Mouse (Mus musculus) neural tube, embryonic 15.5 days (tissue): Measurements from ENCODE around the gene B4galt2. TPM values are rescaled to one million over a fixed set of nuclear protein-coding genes. Genes with fewer than 3 reads are reported as not detected.

Source experiments
- ATAC-seq: fragments of 200-750 bp; cut with Nextera tagmentation; 2 replicates; pipeline ENCODE4 v1.8.0; 2017; ENCODE audit warnings: mild to moderate bottlenecking, moderate TSS enrichment, moderate library complexity; ENCODE audit not compliant: low FRiP score
- H3K27ac ChIP-seq: fragments of 300-500 bp; sonication (generic); replicated peaks from 2 replicates; pipeline ENCODE4 v1.5.1; 2015; ENCODE audit warnings: mild to moderate bottlenecking, inconsistent platforms
- H3K27me3 ChIP-seq: fragments of 300-500 bp; sonication (generic); replicated peaks from 2 replicates; pipeline ENCODE4 v1.6.1; 2015; ENCODE audit warnings: inconsistent platforms
- H3K36me3 ChIP-seq: fragments of 300-500 bp; sonication (generic); 2 replicates; pipeline ENCODE4 v1.6.1; 2015; ENCODE audit warnings: inconsistent platforms
- H3K4me1 ChIP-seq: fragments of 300-500 bp; sonication (generic); 2 replicates; pipeline ENCODE4 v1.6.1; 2015; ENCODE audit warnings: inconsistent platforms
- H3K4me2 ChIP-seq: fragments of 300-500 bp; sonication (generic); 2 replicates; pipeline ENCODE4 v1.6.1; 2015; ENCODE audit warnings: inconsistent platforms, mild to moderate bottlenecking, moderate library complexity
- H3K4me3 ChIP-seq: fragments of 300-500 bp; sonication (generic); replicated peaks from 2 replicates; pipeline ENCODE4 v1.5.1; 2015; ENCODE audit warnings: mild to moderate bottlenecking, inconsistent platforms
- H3K9ac ChIP-seq: fragments of 300-500 bp; sonication (generic); replicated peaks from 2 replicates; pipeline ENCODE4 v1.6.1; 2015; ENCODE audit warnings: mild to moderate bottlenecking, inconsistent platforms
- H3K9me3 ChIP-seq: fragments of 300-500 bp; sonication (generic); replicated peaks from 2 replicates; pipeline ENCODE4 v1.6.1; 2016; ENCODE audit warnings: inconsistent platforms
- WGBS: fragments of 180-500 bp; shearing (Covaris S2); methylation state at CpG from one replicate; pipeline ENCODE4 v1.1.7; 2015; ENCODE audit warnings: mixed read lengths; 5-methylcytosine and 5-hydroxymethylcytosine counted together
- polyA plus RNA-seq: library from polyadenylated mRNA; unstranded; fragments of >200 nt; fragmentation: Nextera tagmentation; extraction: Ambion mirVana; gene quantifications from 2 replicates; pipeline ENCODE4 v1.2.1, GENCODE M21; 2015

B4galt2 gene
- polyA plus RNA-seq, 1 experiment from 2014 or later = 58.6 TPM

GRCm38 (mm10) chr4:117886644-117887043 lies 3.4 kb upstream of the B4galt2 start:
- H3K9ac ChIP-seq = peak overlapping the region; percentile 99
- peaks cover 29% of the 10 kb centered on the region for H3K36me3 ChIP-seq
- peak overlapping the region; percentile 99 for H3K4me3 ChIP-seq
- peak overlapping the region; percentile 82 for H3K4me2 ChIP-seq
- no peaks in the 10 kb centered on the region for H3K9me3 ChIP-seq
- ATAC-seq = 0 out of 2 replicates have a peak, but pooled peaks have one; percentile 0
- no peaks in the 10 kb centered on the region for H3K27me3 ChIP-seq
- H3K27ac ChIP-seq = peak overlapping the region; percentile 76
- 2% methylated on average over 24 of the region's 24 CpGs for WGBS
- H3K4me1 ChIP-seq = peaks cover 65% of the 10 kb centered on the region

- no peaks in the 10 kb centered on the region for H3K27me3 ChIP-seq
- H3K27ac ChIP-seq = no peak overlapping the region
- peak overlapping the region; percentile 99 for H3K9ac ChIP-seq
- H3K9me3 ChIP-seq = no peaks in the 10 kb centered on the region
- H3K4me3 ChIP-seq = peak overlapping the region; percentile 99
- 86% methylated on average over 9 of the region's 9 CpGs for WGBS
- ATAC-seq = no peak
- H3K36me3 ChIP-seq = peaks cover 35% of the 10 kb centered on the region
- H3K4me1 ChIP-seq = peaks cover 66% of the 10 kb centered on the region
- peak overlapping the region; percentile 82 for H3K4me2 ChIP-seq
These were observed 2.7 kb upstream of the B4galt2 start for GRCm38 (mm10) chr4:117885994-117886393.

GRCm38 (mm10) chr4:117885093-117885492 lies 1.8 kb upstream of the B4galt2 start:
- Histone ChIP-seq H3K4me3 (no peak overlapping the region), H3K9me3 (no peaks in the 10 kb centered on the region), H3K9ac (no peak overlapping the region), H3K27ac (no peak overlapping the region), H3K27me3 (no peaks in the 10 kb centered on the region), H3K4me1 (peaks cover 66% of the 10 kb centered on the region), H3K36me3 (peaks cover 42% of the 10 kb centered on the region), H3K4me2 (no peak overlapping the region)
- WGBS = 94% methylated on average over 10 of the region's 10 CpGs
- no peak for ATAC-seq

GRCm38 (mm10) chr4:117884146-117884545 lies 859 bp upstream of the B4galt2 start:
- no peak for ATAC-seq
- H3K9ac ChIP-seq = peak overlapping the region; percentile 92

GRCm38 (mm10) chr4:117878703-117879102 lies 4.6 kb downstream of the B4galt2 start:
- H3K4me2 ChIP-seq = no peak overlapping the region
- no peak overlapping the region for H3K4me3 ChIP-seq
- no peak overlapping the region for H3K27ac ChIP-seq
- peaks cover 46% of the 10 kb centered on the region for H3K4me1 ChIP-seq
- ATAC-seq = no peak
- H3K9me3 ChIP-seq = no peaks in the 10 kb centered on the region
- peaks cover 54% of the 10 kb centered on the region for H3K36me3 ChIP-seq
- no peaks in the 10 kb centered on the region for H3K27me3 ChIP-seq
- WGBS = 77% methylated on average over 5 of the region's 5 CpGs
- no peak overlapping the region for H3K9ac ChIP-seq

More at GRCm38 (mm10) chr4:117884146-117884545, 859 bp upstream of the B4galt2 start:
- H3K4me2 ChIP-seq = peak overlapping the region; percentile 70
- H3K4me1 ChIP-seq = peaks cover 71% of the 10 kb centered on the region
- peak overlapping the region; percentile 87 for H3K4me3 ChIP-seq
- WGBS = 100% methylated on average over 1 of the region's 1 CpGs
- H3K36me3 ChIP-seq = peaks cover 40% of the 10 kb centered on the region
- 0 out of 2 replicates have a peak overlapping the region, but pooled peaks have one; percentile 13 for H3K27ac ChIP-seq
- no peaks in the 10 kb centered on the region for H3K27me3 ChIP-seq
- H3K9me3 ChIP-seq = no peaks in the 10 kb centered on the region

- no peaks in the 10 kb centered on the region for H3K27me3 ChIP-seq
- H3K9ac ChIP-seq = no peak overlapping the region
- H3K4me1 ChIP-seq = peaks cover 42% of the 10 kb centered on the region
- peaks cover 58% of the 10 kb centered on the region for H3K36me3 ChIP-seq
- no peak overlapping the region for H3K4me3 ChIP-seq
- H3K4me2 ChIP-seq = no peak overlapping the region
- no peak for ATAC-seq
- H3K9me3 ChIP-seq = no peaks in the 10 kb centered on the region
- 39% methylated on average over 10 of the region's 10 CpGs for WGBS
- no peak overlapping the region for H3K27ac ChIP-seq
These were observed 5.0 kb downstream of the B4galt2 start for GRCm38 (mm10) chr4:117878301-117878700.

GRCm38 (mm10) chr4:117873615-117874014 lies 9.7 kb downstream of the B4galt2 start:
- no peak overlapping the region for H3K9ac ChIP-seq
- no peak overlapping the region for H3K4me3 ChIP-seq
- no peak for ATAC-seq
- no peaks in the 10 kb centered on the region for H3K9me3 ChIP-seq
- WGBS = 92% methylated on average over 9 of the region's 9 CpGs
- peaks cover 19% of the 10 kb centered on the region for H3K4me1 ChIP-seq
- H3K27me3 ChIP-seq = no peaks in the 10 kb centered on the region
- H3K4me2 ChIP-seq = no peak overlapping the region
- H3K27ac ChIP-seq = no peak overlapping the region
- peaks cover 42% of the 10 kb centered on the region for H3K36me3 ChIP-seq

- Histone ChIP-seq H3K9ac (peak within 1 kb of the TSS; percentile 3; the same call in 1 of the 2 replicates), H3K27me3 (no peaks in the 10 kb centered on the region), H3K4me2 (peak within 1 kb of the TSS; percentile 41), H3K36me3 (peaks cover 42% of the 10 kb centered on the region), H3K9me3 (no peaks in the 10 kb centered on the region), H3K27ac (no peak within 1 kb of the TSS), H3K4me1 (peaks cover 20% of the 10 kb centered on the region), H3K4me3 (no peak within 1 kb of the TSS)
- no peak for ATAC-seq
- WGBS = 7% methylated on average over 14 of the region's 14 CpGs
These were observed 10.8 kb downstream of the B4galt2 start, which contains the start of gene Ccdc24 for GRCm38 (mm10) chr4:117872471-117872886. Gene Ccdc24, minus strand, starts transcription at chr4:117872557.

GRCm38 (mm10) chr4:117871787-117872186 lies 11.5 kb downstream of the B4galt2 start:
- 75% methylated on average over 7 of the region's 7 CpGs for WGBS
- Histone ChIP-seq H3K27me3 (no peaks in the 10 kb centered on the region), H3K4me1 (peaks cover 21% of the 10 kb centered on the region), H3K9me3 (no peaks in the 10 kb centered on the region), H3K27ac (no peak overlapping the region), H3K36me3 (peaks cover 36% of the 10 kb centered on the region), H3K9ac (no peak overlapping the region), H3K4me2 (no peak overlapping the region), H3K4me3 (no peak overlapping the region)
- no peak; the same call in 1 of the 2 replicates for ATAC-seq

GRCm38 (mm10) chr4:117870437-117870836 lies 12.8 kb downstream of the B4galt2 start:
- H3K4me3 ChIP-seq = no peak overlapping the region
- H3K4me2 ChIP-seq = no peak overlapping the region
- no peaks in the 10 kb centered on the region for H3K27me3 ChIP-seq
- peaks cover 31% of the 10 kb centered on the region for H3K4me1 ChIP-seq
- H3K9me3 ChIP-seq = no peaks in the 10 kb centered on the region
- no peak overlapping the region for H3K27ac ChIP-seq
- H3K36me3 ChIP-seq = peaks cover 23% of the 10 kb centered on the region
- no peak overlapping the region for H3K9ac ChIP-seq
- WGBS = 71% methylated on average over 1 of the region's 1 CpGs
- no peak for ATAC-seq

- no peak for ATAC-seq
- Histone ChIP-seq H3K27me3 (no peaks in the 10 kb centered on the region), H3K36me3 (peaks cover 12% of the 10 kb centered on the region; the same call in 1 of the 2 replicates), H3K9ac (no peak overlapping the region), H3K4me1 (peaks cover 32% of the 10 kb centered on the region), H3K4me2 (no peak overlapping the region), H3K27ac (no peak overlapping the region), H3K4me3 (no peak overlapping the region), H3K9me3 (no peaks in the 10 kb centered on the region)
- WGBS = 74% methylated on average over 9 of the region's 9 CpGs
These were observed 14.0 kb downstream of the B4galt2 start for GRCm38 (mm10) chr4:117869317-117869716.

- Histone ChIP-seq H3K9me3 (no peaks in the 10 kb centered on the region), H3K36me3 (0 out of 2 replicates have a peak, but pooled peaks cover 3% of the 10 kb centered on the region), H3K9ac (no peak overlapping the region), H3K4me1 (peaks cover 35% of the 10 kb centered on the region), H3K27me3 (no peaks in the 10 kb centered on the region), H3K4me3 (no peak overlapping the region), H3K27ac (no peak overlapping the region), H3K4me2 (0 out of 2 replicates have a peak overlapping the region, but pooled peaks have one; percentile 19)
- 19% methylated on average over 24 of the region's 24 CpGs for WGBS
- ATAC-seq = no peak
These were observed 15.5 kb downstream of the B4galt2 start for GRCm38 (mm10) chr4:117867823-117868222.
